Mouse (Mus musculus) lung, postnatal 0 days (tissue): ENCODE data around the gene Adamtsl2. TPM values are rescaled to one million over a fixed set of nuclear protein-coding genes. Genes with fewer than 3 reads are reported as not detected.

Experiments
- ATAC-seq: fragments of 200-750 bp; cut with Nextera tagmentation; 2 replicates; pipeline ENCODE4 v1.8.0; 2017; ENCODE audit warnings: moderate library complexity
- DNase-seq: peaks from one replicate; pipeline ENCODE4 v3.0.0-alpha.2; 2016; ENCODE audit warnings: low spot score
- H3K27ac ChIP-seq: fragments of 300-500 bp; sonication (generic); 2 replicates; pipeline ENCODE4 v1.5.1; 2014; ENCODE audit warnings: antibody characterized with exemption, mild to moderate bottlenecking, low read length, mixed read lengths
- H3K27me3 ChIP-seq: fragments of 300-500 bp; sonication (generic); replicated peaks from 2 replicates; pipeline ENCODE4 v1.6.1; 2014; ENCODE audit warnings: low read length, mixed read lengths; ENCODE audit not compliant: insufficient read depth
- H3K36me3 ChIP-seq: fragments of 300-500 bp; sonication (generic); 2 replicates; pipeline ENCODE4 v1.6.1; 2014; ENCODE audit warnings: low read length, mixed read lengths; ENCODE audit not compliant: insufficient read depth
- H3K4me1 ChIP-seq: fragments of 300-500 bp; sonication (generic); 2 replicates; pipeline ENCODE4 v1.6.1; 2014; ENCODE audit warnings: antibody characterized with exemption, low read depth, low read length, mixed read lengths; ENCODE audit not compliant: insufficient read depth
- H3K4me2 ChIP-seq: fragments of 300-500 bp; sonication (generic); replicated peaks from 2 replicates; pipeline ENCODE4 v1.6.1; 2014; ENCODE audit warnings: low read depth, mild to moderate bottlenecking, low read length, moderate library complexity, mixed read lengths
- H3K4me3 ChIP-seq: fragments of 300-500 bp; sonication (generic); 2 replicates; pipeline ENCODE4 v1.5.1; 2014; ENCODE audit warnings: low read depth, low read length
- H3K9ac ChIP-seq: fragments of 300-500 bp; sonication (generic); replicated peaks from 2 replicates; pipeline ENCODE4 v1.6.1; 2014; ENCODE audit warnings: low read depth, mild to moderate bottlenecking
- H3K9me3 ChIP-seq: fragments of 300-500 bp; sonication (generic); 2 replicates; pipeline ENCODE4 v1.6.1; 2016; ENCODE audit warnings: low read length, mixed read lengths
- CTCF ChIP-seq: IDR thresholded peaks from 2 replicates; pipeline ENCODE4 v1.5.1; 2016; ENCODE audit warnings: antibody characterized with exemption, mild to moderate bottlenecking
- EP300 ChIP-seq: IDR thresholded peaks from 2 replicates; pipeline ENCODE4 v1.6.1; 2016; ENCODE audit warnings: antibody characterized with exemption, mild to moderate bottlenecking, control low read depth
- WGBS: fragments of 180-500 bp; shearing (Covaris S2); extraction: QIAGEN DNeasy Blood & Tissue Kit; methylation state at CpG from one replicate; pipeline ENCODE4 v1.1.7; 2014; 5-methylcytosine and 5-hydroxymethylcytosine counted together
- polyA plus RNA-seq: library from polyadenylated mRNA; unstranded; fragments of >200 nt; fragmentation: Nextera tagmentation; extraction: Ambion mirVana; gene quantifications from 2 replicates; pipeline ENCODE4 v1.2.1, GENCODE M21; 2015

The Adamtsl2 gene
- polyA plus RNA-seq, 1 experiment from 2014 or later: 52.3 TPM

DNA sequence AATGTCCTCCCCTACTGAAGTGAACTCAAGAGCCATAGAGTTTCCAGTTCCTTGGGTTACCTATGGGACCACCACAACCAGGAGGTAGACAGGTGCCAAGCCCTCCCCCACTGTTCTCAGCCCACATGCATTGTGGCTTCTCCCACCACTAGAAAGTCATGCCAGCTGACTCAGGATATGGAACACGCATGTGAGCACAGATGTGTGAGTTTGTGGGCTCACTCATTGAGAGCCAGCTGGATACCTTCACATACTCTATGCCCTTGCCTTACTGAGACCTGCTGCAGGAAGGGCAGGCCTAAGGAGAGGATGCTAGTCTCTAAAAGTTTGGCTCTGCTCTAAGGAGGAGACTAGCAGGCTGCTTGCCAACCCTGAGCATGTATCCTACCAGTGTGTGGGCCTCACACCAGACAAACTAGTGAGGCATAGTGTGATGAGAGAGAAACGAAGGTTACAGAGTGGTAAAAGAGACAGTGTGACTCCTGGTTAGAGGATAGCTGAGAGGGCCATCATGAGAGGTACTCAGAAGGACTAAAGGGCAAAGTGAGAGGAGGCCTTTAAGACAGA lies 8.8 kb upstream of the Adamtsl2 start:
- Histone ChIP-seq H3K4me3 (no peak overlapping the region), H3K27me3 (no peaks in the 10 kb centered on the region), H3K9me3 (no peaks in the 10 kb centered on the region), H3K9ac (no peak overlapping the region), H3K4me1 (peaks cover 15% of the 10 kb centered on the region; the same call in 1 of the 2 replicates), H3K27ac (no peak overlapping the region), H3K36me3 (no peaks in the 10 kb centered on the region), H3K4me2 (no peak overlapping the region)
- no peak for DNase-seq
- no peak for ATAC-seq
- TF ChIP-seq EP300 (no peak), CTCF (no peak)
- 79% methylated on average over 2 of the region's 2 CpGs for WGBS

GRCm38 (mm10) chr2:27071137-27071536 lies 8.0 kb upstream of the Adamtsl2 start:
- WGBS: 3% methylated on average over 4 of the region's 4 CpGs
- H3K9ac ChIP-seq: no peak overlapping the region
- H3K9me3 ChIP-seq: no peaks in the 10 kb centered on the region
- ATAC-seq: peak; percentile 79
- H3K4me2 ChIP-seq: no peak overlapping the region
- no peaks in the 10 kb centered on the region for H3K27me3 ChIP-seq
- peak overlapping the region; percentile 28; the same call in 1 of the 2 replicates for H3K27ac ChIP-seq
- TF ChIP-seq CTCF (no peak), EP300 (no peak)
- no peak overlapping the region for H3K4me3 ChIP-seq
- DNase-seq: peak; percentile 93
- no peaks in the 10 kb centered on the region for H3K36me3 ChIP-seq
- H3K4me1 ChIP-seq: peaks cover 20% of the 10 kb centered on the region; the same call in 1 of the 2 replicates

- TF ChIP-seq CTCF: no peak
- TF ChIP-seq EP300: no peak
- peaks cover 20% of the 10 kb centered on the region; the same call in 1 of the 2 replicates for H3K4me1 ChIP-seq
- DNase-seq (no peak), ATAC-seq (no peak)
- peak within 1 kb of the TSS; percentile 28; the same call in 1 of the 2 replicates for H3K27ac ChIP-seq
- WGBS: 63% methylated on average over 2 of the region's 2 CpGs
- H3K9ac ChIP-seq: no peak within 1 kb of the TSS
- H3K27me3 ChIP-seq: no peaks in the 10 kb centered on the region
- no peak within 1 kb of the TSS for H3K4me2 ChIP-seq
- no peaks in the 10 kb centered on the region for H3K9me3 ChIP-seq
- H3K36me3 ChIP-seq: no peaks in the 10 kb centered on the region
- no peak within 1 kb of the TSS for H3K4me3 ChIP-seq
These were observed 7.2 kb upstream of the Adamtsl2 start, which contains the start of gene Mymk for GRCm38 (mm10) chr2:27071978-27072377. TSS of gene Mymk (minus strand) at chr2:27072179.

DNA sequence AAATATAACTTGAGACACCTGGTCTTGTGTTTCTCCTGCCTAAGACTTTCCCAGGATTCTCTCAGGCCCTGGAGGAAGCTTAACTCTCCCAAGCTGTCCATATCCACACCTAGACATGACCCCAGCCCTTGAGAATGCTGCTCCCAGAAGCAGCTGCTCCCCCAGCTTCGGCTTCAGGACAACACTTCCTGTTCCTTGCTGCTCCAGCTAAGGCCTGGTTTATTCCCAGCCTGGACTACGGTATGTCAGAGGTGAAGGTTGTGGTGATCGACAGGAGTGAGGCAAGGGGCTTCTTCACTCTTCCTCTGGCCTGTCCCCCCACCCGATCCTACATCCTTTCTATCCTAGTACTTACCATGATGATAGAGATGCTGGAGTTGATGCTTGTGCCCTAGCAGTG lies 5.8 kb upstream of the Adamtsl2 start:
- Histone ChIP-seq H3K36me3 (no peaks in the 10 kb centered on the region), H3K9me3 (no peaks in the 10 kb centered on the region), H3K4me2 (no peak overlapping the region), H3K9ac (no peak overlapping the region), H3K27ac (no peak overlapping the region), H3K4me1 (peaks cover 20% of the 10 kb centered on the region; the same call in 1 of the 2 replicates), H3K27me3 (no peaks in the 10 kb centered on the region), H3K4me3 (no peak overlapping the region)
- TF ChIP-seq CTCF (no peak), EP300 (no peak)
- no peak for ATAC-seq
- WGBS: 62% methylated on average over 4 of the region's 4 CpGs
- DNase-seq: no peak

- H3K9ac ChIP-seq: no peak overlapping the region
- H3K36me3 ChIP-seq: no peaks in the 10 kb centered on the region
- peak overlapping the region; percentile 39; the same call in 1 of the 2 replicates for H3K27ac ChIP-seq
- WGBS: 55% methylated on average over 4 of the region's 4 CpGs
- H3K9me3 ChIP-seq: no peaks in the 10 kb centered on the region
- TF ChIP-seq EP300: no peak
- TF ChIP-seq CTCF: no peak
- no peaks in the 10 kb centered on the region for H3K27me3 ChIP-seq
- DNase-seq (peak; percentile 50), ATAC-seq (no peak)
- peaks cover 30% of the 10 kb centered on the region; the same call in 1 of the 2 replicates for H3K4me1 ChIP-seq
- H3K4me2 ChIP-seq: no peak overlapping the region
- H3K4me3 ChIP-seq: no peak overlapping the region
These were observed 4.4 kb upstream of the Adamtsl2 start for GRCm38 (mm10) chr2:27074804-27075203.

- Histone ChIP-seq H3K9ac (no peak overlapping the region), H3K27ac (peak overlapping the region; percentile 39), H3K4me1 (peaks cover 30% of the 10 kb centered on the region; the same call in 1 of the 2 replicates), H3K27me3 (no peaks in the 10 kb centered on the region), H3K4me2 (no peak overlapping the region), H3K4me3 (no peak overlapping the region), H3K9me3 (no peaks in the 10 kb centered on the region), H3K36me3 (no peaks in the 10 kb centered on the region)
- WGBS: 59% methylated on average over 3 of the region's 3 CpGs
- ATAC-seq (peak; percentile 15; the same call in 1 of the 2 replicates), DNase-seq (peak; percentile 63)
- TF ChIP-seq CTCF: peak; percentile 82
- no peak for TF ChIP-seq EP300
These were observed 3.7 kb upstream of the Adamtsl2 start for GRCm38 (mm10) chr2:27075485-27075884.
